Mouse (Mus musculus) cerebellum, postnatal 4 days (tissue): ENCODE measurements at regions not wholly inside any gene's neighbourhood (a gene's known extent, or its start where the extent isn't known, plus 50 kb on each side); places are given as distances from the start of the nearest gene placed in this dataset.

Source experiments
- DNase-seq, 2 experiments: peaks; one replicate each; pipeline ENCODE4 v3.0.0; 2022; ENCODE audit warnings: low spot score in 2 of 2, mixed read lengths in 1 of 2

- DNase-seq, result no peak
Observed at GRCm38 (mm10) chr5:99782806-99783205, 53.9 kb upstream of the Rasgef1b start.

- no peak for DNase-seq
Observed at GRCm38 (mm10) chr5:99785850-99786249, 57.0 kb upstream of the Rasgef1b start.

- DNase-seq, result peak in 1 of 2 experiments; percentile 30
Observed at GRCm38 (mm10) chr5:99787239-99787638, 58.4 kb upstream of the Rasgef1b start.

GRCm38 (mm10) chr5:99787665-99788366 is 59.0 kb upstream of the Rasgef1b start:
- no peak for DNase-seq

GRCm38 (mm10) chr5:99790733-99791132 is 61.9 kb upstream of the Rasgef1b start:
- no peak for DNase-seq

GRCm38 (mm10) chr5:99800543-99800942 is 71.7 kb upstream of the Rasgef1b start:
- no peak for DNase-seq

GRCm38 (mm10) chr5:99801791-99802450 is 73.1 kb upstream of the Rasgef1b start:
- peak in 1 of 2 experiments; percentile 30 for DNase-seq

GRCm38 (mm10) chr5:99826861-99827260 is 79.2 kb upstream of the Vamp9 start:
- no peak for DNase-seq

- no peak for DNase-seq
Observed at GRCm38 (mm10) chr5:99828516-99828915, 77.5 kb upstream of the Vamp9 start.

GRCm38 (mm10) chr5:99838236-99838775 is 67.7 kb upstream of the Vamp9 start:
- DNase-seq, result no peak

- DNase-seq, result no peak
Observed at GRCm38 (mm10) chr5:99839661-99840060, 66.4 kb upstream of the Vamp9 start.

- DNase-seq, result no peak
Observed at GRCm38 (mm10) chr5:99840884-99841283, 65.2 kb upstream of the Vamp9 start.

- peak in 1 of 2 experiments; percentile 16 for DNase-seq
Observed at GRCm38 (mm10) chr5:99845565-99846255, 60.3 kb upstream of the Vamp9 start.

GRCm38 (mm10) chr5:99848158-99848988 is 57.7 kb upstream of the Vamp9 start:
- no peak for DNase-seq

GRCm38 (mm10) chr5:99849001-99849400 is 57.1 kb upstream of the Vamp9 start:
- DNase-seq, result no peak

- DNase-seq, result no peak
Observed at GRCm38 (mm10) chr5:99852316-99852715, 53.7 kb upstream of the Vamp9 start.
